Mouse (Mus musculus): ENCODE measurements around the gene Rnf10.

DNA sequence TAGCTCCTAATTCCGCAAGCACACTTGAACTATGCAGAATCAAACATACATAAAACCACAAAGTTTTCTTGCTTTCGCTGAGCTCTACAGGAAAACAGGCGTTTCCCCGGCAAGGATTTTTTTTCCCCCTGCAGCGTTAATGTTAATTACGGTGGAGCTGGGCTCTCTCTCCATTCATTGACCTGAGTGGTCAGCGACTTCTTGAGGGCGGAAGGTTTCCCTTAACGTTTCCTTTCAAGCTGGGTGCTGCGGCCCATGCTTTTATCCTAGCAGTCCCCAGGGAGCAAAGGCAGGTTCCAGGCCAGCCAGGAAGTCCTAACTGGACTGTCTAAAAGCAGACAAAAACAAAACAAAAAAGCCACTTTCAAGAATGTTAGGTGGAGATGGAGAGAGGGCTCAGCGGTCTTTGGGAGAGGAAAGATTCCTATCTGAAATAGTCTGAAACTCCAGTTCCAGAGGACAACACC is 33.9 kb downstream of the Rnf10 start:
- TF ChIP-seq CTCF (IDR thresholded peaks at IDR 0.05; ENCODE audit: borderline replicate concordance, control insufficient read depth, extremely low read depth, insufficient read depth, low read length, poor library complexity) (no peak), POLR2A (IDR thresholded peaks at IDR 0.05; ENCODE audit: control insufficient read depth, extremely low read depth, insufficient read depth, low read length, poor library complexity) (no peak)
